Mouse (Mus musculus): ENCODE measurements at regions not wholly inside any gene's neighbourhood (a gene's known extent, or its start where the extent isn't known, plus 50 kb on each side); places are given as distances from the start of the nearest gene placed in this dataset.

DNA sequence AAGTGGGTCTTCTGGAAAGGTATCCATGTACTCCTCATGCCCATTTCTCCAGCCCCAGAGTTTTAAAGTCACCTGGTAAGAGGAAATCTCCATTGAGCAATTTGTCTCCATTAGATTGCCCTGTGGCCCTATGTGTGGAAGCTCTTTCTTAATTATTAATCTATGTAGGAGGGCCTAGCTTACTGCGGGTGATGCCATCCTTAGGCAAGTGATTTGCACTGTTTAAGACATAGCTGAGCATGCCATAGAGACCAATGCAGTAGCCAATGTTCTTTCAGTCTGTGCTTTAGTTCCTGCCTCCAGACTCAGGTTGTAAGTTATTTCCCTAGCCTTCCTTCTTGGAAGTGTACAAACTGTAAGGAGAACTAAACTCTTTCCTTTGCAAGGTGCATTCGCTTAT is 661.0 kb downstream of the Hdgfl1 start:
- ATAC-seq (replicated peaks; ENCODE audit: poor library complexity, severe bottlenecking): no peak

DNA sequence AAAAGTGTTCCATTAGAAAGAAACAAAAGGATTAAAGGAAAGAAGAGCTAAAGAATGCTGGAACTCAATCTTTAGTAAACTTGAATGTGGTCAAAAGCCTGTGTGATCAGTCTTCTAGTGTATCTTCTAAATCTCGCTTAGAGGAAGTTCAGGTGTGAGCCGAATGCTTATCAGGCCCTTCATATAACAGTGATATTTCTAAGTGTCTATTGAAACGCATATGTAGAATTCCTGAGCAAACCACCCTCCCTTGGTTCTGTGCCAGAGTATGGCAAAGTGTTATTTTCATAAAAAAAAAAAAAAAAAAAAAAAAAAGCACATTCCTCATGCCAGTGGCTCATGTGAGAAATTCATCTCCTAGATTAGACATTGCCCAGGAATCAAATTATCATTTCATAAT is 681.2 kb downstream of the Hdgfl1 start:
- ATAC-seq (replicated peaks; ENCODE audit: poor library complexity, severe bottlenecking): no peak

GRCm38 (mm10) chr13:26080814-26081213 is 689.2 kb downstream of the Hdgfl1 start:
- ATAC-seq (replicated peaks; ENCODE audit: poor library complexity, severe bottlenecking): no peak

- ATAC-seq (replicated peaks; ENCODE audit: poor library complexity, severe bottlenecking): no peak
Observed at GRCm38 (mm10) chr13:26080302-26080701, 689.7 kb downstream of the Hdgfl1 start.

DNA sequence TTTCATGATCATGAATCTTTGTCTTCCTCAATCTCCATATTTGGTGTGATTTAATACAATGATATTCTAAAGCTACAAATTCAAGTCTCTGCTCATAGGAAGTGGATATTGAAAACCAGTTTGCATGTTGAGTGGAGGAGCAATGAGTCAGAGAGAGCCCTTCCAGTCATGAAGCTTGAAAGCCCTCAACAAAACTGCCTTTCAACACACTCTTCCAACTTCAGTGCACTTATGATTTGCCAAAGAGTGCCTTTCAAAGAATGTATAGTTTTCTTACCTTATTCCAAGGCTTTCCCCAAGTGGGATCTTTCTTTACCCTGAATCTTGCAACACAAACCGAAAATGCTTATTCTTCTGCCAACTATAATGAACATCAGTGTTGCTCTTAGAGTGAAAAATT is 690.6 kb downstream of the Hdgfl1 start:
- no peak for ATAC-seq (replicated peaks; ENCODE audit: poor library complexity, severe bottlenecking)

DNA sequence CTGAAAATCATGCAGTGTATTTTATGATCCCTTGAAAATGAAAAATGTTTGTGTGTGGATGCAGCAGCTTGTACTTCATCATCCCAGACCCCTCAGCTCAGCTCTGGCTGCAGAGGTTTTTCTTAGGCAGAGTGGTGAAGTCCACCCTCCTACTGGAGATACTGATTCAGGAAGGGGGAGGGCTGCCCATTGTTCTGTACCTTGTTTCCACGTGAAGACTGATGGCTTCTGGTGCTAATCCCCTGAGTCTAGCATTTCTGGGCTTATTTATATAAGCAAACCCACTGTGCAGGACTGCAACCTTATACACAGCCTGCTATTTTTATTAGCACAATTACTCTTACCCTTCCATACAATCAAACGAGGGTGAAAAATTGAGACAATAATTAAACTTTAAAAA is 708.6 kb downstream of the Hdgfl1 start:
- no peak for ATAC-seq (replicated peaks; ENCODE audit: poor library complexity, severe bottlenecking)

- no peak for ATAC-seq (replicated peaks; ENCODE audit: poor library complexity, severe bottlenecking)
Observed at GRCm38 (mm10) chr13:26037699-26038098, 732.3 kb downstream of the Hdgfl1 start.

DNA sequence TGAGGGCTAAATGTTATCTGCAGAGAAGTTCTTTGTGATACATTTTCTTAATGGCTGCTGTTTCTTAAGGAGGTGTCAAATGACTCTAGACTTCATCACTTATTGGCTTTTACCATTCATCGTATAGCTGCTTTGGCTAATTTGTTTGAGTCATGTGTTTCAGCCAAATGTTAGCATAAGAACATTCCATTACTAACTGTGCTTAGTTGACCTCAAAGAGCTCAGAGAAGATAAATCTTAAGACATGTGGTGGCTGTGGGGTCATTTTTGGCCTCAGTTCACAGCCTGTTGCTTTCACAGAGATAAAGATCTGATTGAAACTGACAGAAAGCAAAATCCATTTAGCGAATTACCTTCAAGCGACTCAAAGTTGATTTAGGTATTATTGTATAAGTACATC is 743.6 kb downstream of the Hdgfl1 start:
- no peak for ATAC-seq (replicated peaks; ENCODE audit: poor library complexity, severe bottlenecking)

DNA sequence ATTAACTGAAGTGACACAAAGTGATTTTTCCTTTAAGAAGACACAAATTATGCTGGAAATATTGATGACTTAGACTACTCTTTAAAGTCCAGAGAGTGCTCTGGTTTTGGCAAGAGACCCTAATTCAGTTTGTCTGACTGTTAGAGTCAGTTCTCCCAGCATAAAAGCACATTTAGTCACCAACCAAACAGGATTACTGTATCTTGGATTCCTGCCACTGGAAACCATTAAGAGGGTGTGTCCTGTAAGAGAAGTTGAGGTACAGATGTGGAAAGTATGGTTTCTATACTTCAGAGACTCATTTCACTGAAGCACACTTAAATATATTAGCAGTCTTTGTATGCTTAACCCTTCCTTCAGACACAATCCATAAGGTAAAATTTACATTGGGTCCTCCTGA is 745.3 kb downstream of the Hdgfl1 start:
- ATAC-seq (replicated peaks; ENCODE audit: poor library complexity, severe bottlenecking): no peak

DNA sequence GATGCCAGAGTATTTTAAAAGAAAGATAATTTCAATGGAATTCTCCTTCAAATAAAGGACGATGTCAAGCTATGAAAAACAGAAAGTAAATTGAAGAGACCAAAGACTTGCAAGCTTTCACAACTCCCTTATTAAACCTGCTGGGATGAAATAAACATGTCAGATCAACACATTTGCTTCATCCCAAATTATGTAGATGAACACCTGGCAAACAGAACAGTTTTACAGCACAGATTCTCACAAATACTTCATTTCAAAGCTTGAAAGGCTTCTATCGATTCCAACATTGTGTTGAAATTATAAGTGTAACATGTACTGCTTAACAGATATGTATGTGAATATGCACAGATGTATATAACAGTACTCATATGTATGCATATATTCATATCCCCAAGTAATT is 749.5 kb downstream of the Hdgfl1 start:
- no peak for ATAC-seq (replicated peaks; ENCODE audit: poor library complexity, severe bottlenecking)

DNA sequence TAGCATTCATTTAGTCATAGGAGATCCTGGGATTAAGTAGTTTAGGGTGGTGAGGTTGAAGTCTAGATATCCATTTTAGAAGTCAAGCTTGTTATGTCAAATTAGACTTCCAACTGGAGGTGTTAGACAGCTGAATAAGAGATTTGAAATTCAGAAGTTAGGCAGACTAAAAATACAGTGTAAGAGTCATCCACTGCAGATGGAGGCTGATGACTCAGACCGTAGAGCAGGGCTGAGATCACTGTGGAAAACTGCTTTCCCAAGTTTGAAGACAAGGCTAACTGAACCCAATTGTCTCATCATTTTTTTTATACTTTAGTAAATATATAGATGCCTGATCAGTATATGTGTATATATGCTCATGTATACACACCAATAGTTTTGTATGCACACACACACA is 738.8 kb upstream of the Nrsn1 start:
- ATAC-seq (replicated peaks; ENCODE audit: poor library complexity, severe bottlenecking): no peak

- no peak for ATAC-seq (replicated peaks; ENCODE audit: poor library complexity, severe bottlenecking)
Observed at GRCm38 (mm10) chr13:26004768-26005560, 734.7 kb upstream of the Nrsn1 start.

- ATAC-seq (replicated peaks; ENCODE audit: poor library complexity, severe bottlenecking): no peak
Observed at GRCm38 (mm10) chr13:25993526-25993925, 723.2 kb upstream of the Nrsn1 start.

- no peak for ATAC-seq (replicated peaks; ENCODE audit: poor library complexity, severe bottlenecking)
Observed at GRCm38 (mm10) chr13:25989067-25989756, 718.9 kb upstream of the Nrsn1 start.

GRCm38 (mm10) chr13:25984535-25984934 is 714.2 kb upstream of the Nrsn1 start:
- ATAC-seq (replicated peaks; ENCODE audit: poor library complexity, severe bottlenecking): no peak

DNA sequence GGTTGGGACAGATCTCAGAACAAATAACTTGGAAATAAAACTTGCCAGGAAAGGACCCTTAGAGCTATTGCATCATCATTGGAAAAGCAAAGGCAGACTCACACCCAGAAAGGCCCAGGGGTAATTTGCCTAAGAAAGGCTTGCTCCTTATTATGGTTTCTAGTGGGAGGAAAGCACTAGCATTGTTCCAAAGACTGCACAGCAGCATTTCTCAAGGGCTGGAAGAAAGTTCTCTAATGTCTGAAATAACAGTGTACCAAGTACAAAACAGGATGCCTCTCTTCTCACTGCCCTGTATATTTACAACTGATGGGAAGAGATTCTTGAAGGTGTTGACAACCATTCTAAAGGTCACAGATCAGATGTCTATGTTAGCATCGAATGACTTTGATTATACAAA is 713.4 kb upstream of the Nrsn1 start:
- no peak for ATAC-seq (replicated peaks; ENCODE audit: poor library complexity, severe bottlenecking)

GRCm38 (mm10) chr13:25978648-25979047 is 708.3 kb upstream of the Nrsn1 start:
- no peak for ATAC-seq (replicated peaks; ENCODE audit: poor library complexity, severe bottlenecking)

GRCm38 (mm10) chr13:25958592-25958991 is 688.3 kb upstream of the Nrsn1 start:
- no peak for ATAC-seq (replicated peaks; ENCODE audit: poor library complexity, severe bottlenecking)

- no peak for ATAC-seq (replicated peaks; ENCODE audit: poor library complexity, severe bottlenecking)
Observed at GRCm38 (mm10) chr13:25958153-25958466, 687.8 kb upstream of the Nrsn1 start.

GRCm38 (mm10) chr13:25957451-25958152 is 687.3 kb upstream of the Nrsn1 start:
- ATAC-seq (replicated peaks; ENCODE audit: poor library complexity, severe bottlenecking): no peak

DNA sequence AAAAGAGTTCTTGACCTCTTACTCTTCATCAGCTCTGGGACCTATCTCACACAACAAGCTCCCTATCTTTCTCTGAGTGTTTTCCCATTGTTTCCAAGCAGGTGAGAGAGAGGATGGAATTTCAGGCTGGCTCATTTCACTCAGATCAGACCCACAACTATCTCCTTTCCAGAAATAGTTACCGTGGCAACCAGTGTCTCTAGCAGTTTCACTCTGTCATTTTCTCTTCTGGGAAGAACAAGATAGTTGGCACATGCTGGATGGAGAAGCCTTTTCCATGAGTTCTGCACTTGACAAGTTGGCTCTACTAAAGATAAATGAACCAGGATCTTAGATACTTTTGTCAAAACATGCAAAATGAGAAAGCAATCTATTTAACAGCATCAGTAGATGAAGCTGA is 667.3 kb upstream of the Nrsn1 start:
- no peak for ATAC-seq (replicated peaks; ENCODE audit: poor library complexity, severe bottlenecking)

DNA sequence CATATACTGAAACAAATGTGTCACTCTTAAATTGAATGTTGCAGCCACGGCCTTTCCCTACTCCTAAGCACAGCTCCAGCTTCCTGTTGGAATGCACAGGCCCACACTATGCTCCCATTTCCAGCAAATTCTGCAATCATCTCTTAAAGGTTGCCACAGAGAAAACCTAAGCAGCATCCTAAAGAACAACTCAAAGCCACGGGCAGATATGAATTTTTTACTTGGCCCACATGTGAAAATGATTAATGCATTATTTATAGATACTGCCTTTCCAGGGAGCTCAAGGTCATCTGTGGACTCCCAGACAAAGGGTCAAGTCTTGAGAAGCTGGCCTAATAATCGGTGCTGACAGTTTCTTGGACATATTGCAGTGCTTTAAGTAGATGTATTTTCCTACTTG is 663.5 kb upstream of the Nrsn1 start:
- no peak for ATAC-seq (replicated peaks; ENCODE audit: poor library complexity, severe bottlenecking)
